Mouse (Mus musculus): Measurements from ENCODE around the gene Zfp3.

DNA sequence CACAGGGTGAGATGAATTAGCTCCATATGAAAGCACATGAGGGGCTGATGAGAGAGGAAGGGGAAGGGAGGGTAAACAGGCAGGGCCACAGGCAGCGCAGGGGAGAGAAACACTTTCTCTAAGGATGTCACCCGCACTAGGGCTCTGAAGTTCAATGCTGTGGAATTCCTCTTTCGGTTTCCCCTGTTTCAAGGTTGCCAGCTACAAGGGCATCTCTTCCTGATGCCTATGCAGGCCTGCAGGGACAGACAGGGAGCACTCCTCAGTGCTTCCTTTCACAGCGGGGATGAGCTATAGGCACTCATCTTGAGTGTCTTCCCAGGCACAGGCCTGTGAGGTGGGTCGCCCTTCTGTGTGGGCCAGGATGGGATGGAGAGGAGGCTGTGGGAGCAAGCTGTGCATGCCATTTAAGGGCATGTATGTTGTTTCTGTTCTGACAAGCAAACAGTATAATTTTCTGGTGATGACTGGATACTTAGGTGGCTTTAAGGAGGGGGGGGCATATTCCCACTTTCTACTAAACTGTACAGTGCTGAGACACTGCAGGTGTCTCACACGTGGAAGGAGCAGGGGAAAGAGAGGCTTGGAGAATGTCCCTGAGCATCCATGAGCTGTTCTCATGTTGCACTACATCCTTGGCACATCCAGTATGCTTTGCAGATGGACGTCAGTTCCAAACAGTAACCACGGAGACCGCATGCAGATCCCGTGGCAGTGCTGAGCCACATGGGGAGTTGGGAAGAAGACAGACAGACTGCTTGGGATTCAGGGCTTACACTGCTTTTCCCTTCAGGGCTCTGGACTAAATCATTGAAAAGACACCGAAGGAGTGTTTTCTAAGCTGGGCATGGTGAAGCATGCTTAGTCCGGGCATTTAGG, 21.2 kb upstream of the Zfp3 start:
- TF ChIP-seq EP300 (IDR thresholded peaks at IDR 0.05; ENCODE audit: low read depth) = no peak
- no peak for TF ChIP-seq CTCF (IDR thresholded peaks at IDR 0.05; ENCODE audit: low read depth)
